ENCODE assay signal across 11 mouse cellular contexts in genomic region chr5:24262146-24262545, GRCm38 (mm10).
DNase-seq lines count a peak whose midpoint lies in the region; ATAC-seq and TF ChIP-seq lines count a peak whose summit lies in the region.
"Had no signal": no experiment of that assay in that cellular context is flagged by ENCODE, and none has a peak within 500 bp of the region (broad histone marks: within the 10 kb centered on the region; RNA-seq: fewer than 3 reads in every experiment).

No protein-coding gene starts in this region.

- TF ChIP-seq CTCF in intestine, postnatal 0 days (IDR thresholded peaks at IDR 0.05; ENCODE audit: low read depth): no peak

- H3K9ac ChIP-seq in intestine, embryonic 14.5 days (ENCODE audit: low read length): no peak overlapping the region
- no peak overlapping the region for H3K9ac ChIP-seq in intestine, postnatal 0 days (ENCODE audit: low read depth, low read length)
- H3K9ac ChIP-seq in limb, embryonic 12.5 days (replicated peaks): no peak overlapping the region
- H3K9ac ChIP-seq: embryonic facial prominence, embryonic 12.5 days; midbrain, embryonic 12.5 days had no signal

- H3K9me3 ChIP-seq in intestine, embryonic 14.5 days (ENCODE audit: control insufficient read depth, low read length): no peaks in the 10 kb centered on the region
- H3K9me3 ChIP-seq in intestine, postnatal 0 days (ENCODE audit: control insufficient read depth): no peaks in the 10 kb centered on the region
- H3K9me3 ChIP-seq in limb, embryonic 12.5 days: peaks cover 9% of the 10 kb centered on the region
- H3K9me3 ChIP-seq: midbrain, embryonic 12.5 days had no signal

- H3K27ac ChIP-seq in intestine, embryonic 14.5 days (ENCODE audit: low read depth): no peak overlapping the region
- H3K27ac ChIP-seq in intestine, postnatal 0 days (ENCODE audit: low read depth, low read length): no peak overlapping the region
- H3K27ac ChIP-seq in limb, embryonic 12.5 days: no peak overlapping the region
- H3K27ac ChIP-seq: embryonic facial prominence, embryonic 12.5 days; midbrain, embryonic 12.5 days had no signal

- H3K27me3 ChIP-seq in intestine, embryonic 14.5 days (replicated peaks; ENCODE audit: control insufficient read depth, insufficient read depth, low read length): no peaks in the 10 kb centered on the region
- H3K27me3 ChIP-seq in intestine, postnatal 0 days (replicated peaks; ENCODE audit: control insufficient read depth, insufficient read depth, low read length): no peaks in the 10 kb centered on the region
- H3K27me3 ChIP-seq in limb, embryonic 12.5 days: peaks cover 4% of the 10 kb centered on the region; the same call in 1 of the 2 replicates
- H3K27me3 ChIP-seq: embryonic facial prominence, embryonic 12.5 days; midbrain, embryonic 12.5 days had no signal

- 6% methylated on average over 11 of the region's 11 CpGs for WGBS in intestine, embryonic 14.5 days
- WGBS in intestine, postnatal 0 days: 10% methylated on average over 11 of the region's 11 CpGs
- 6% methylated on average over 11 of the region's 11 CpGs for WGBS in limb, embryonic 12.5 days

- peak overlapping the region; percentile 12; the same call in 1 of the 2 replicates for H3K4me2 ChIP-seq in intestine, embryonic 14.5 days (ENCODE audit: low read length)
- no peak overlapping the region for H3K4me2 ChIP-seq in intestine, postnatal 0 days (replicated peaks; ENCODE audit: low read depth)
- peak overlapping the region; percentile 13; the same call in 1 of the 2 replicates for H3K4me2 ChIP-seq in limb, embryonic 12.5 days
- H3K4me2 ChIP-seq: embryonic facial prominence, embryonic 12.5 days; midbrain, embryonic 12.5 days had no signal

- DNase-seq in intestine, embryonic 14.5 days (ENCODE audit: low spot score): no peak
- DNase-seq in urinary bladder, postnatal 25 days (ENCODE audit: low spot score): peak; percentile 26
- no peak for DNase-seq in urinary bladder, postnatal 10 days (ENCODE audit: low spot score)
- no peak for DNase-seq in gastrocnemius, postnatal 36 days
- no peak for DNase-seq in ovary, postnatal 14 days (ENCODE audit: low spot score)

- no peak for ATAC-seq in intestine, embryonic 14.5 days (replicated peaks; ENCODE audit: low FRiP score, low TSS enrichment, low read depth)
- ATAC-seq in intestine, postnatal 0 days: no peak
- no peak for ATAC-seq in limb, embryonic 12.5 days (ENCODE audit: insufficient number of reproducible peaks, insufficient read depth, low FRiP score, low TSS enrichment, low read depth)
- no peak for ATAC-seq in erythroid progenitor cell, adult 5-6 weeks (replicated peaks; ENCODE audit: low FRiP score, poor library complexity, severe bottlenecking)
- ATAC-seq: inflammation-experienced regulatory T-cells, adult 6 months had no signal

- no peak overlapping the region for H3K4me3 ChIP-seq in intestine, embryonic 14.5 days (ENCODE audit: low read depth, low read length)
- H3K4me3 ChIP-seq in intestine, postnatal 0 days (ENCODE audit: low read depth, low read length): no peak overlapping the region
- no peak overlapping the region for H3K4me3 ChIP-seq in limb, embryonic 12.5 days (replicated peaks)
- H3K4me3 ChIP-seq: embryonic facial prominence, embryonic 12.5 days; midbrain, embryonic 12.5 days had no signal

- H3K4me1 ChIP-seq in intestine, embryonic 14.5 days (replicated peaks; ENCODE audit: control insufficient read depth, insufficient read depth, low read length): peaks cover 10% of the 10 kb centered on the region
- H3K4me1 ChIP-seq in intestine, postnatal 0 days (replicated peaks; ENCODE audit: control insufficient read depth, insufficient read depth, low read length): peaks cover 4% of the 10 kb centered on the region; the same call in 1 of the 2 replicates
- peaks cover 13% of the 10 kb centered on the region for H3K4me1 ChIP-seq in limb, embryonic 12.5 days (replicated peaks)

- intact Hi-C loops in gastrocnemius, postnatal 36 days (cut with DNase I): no loop called here

- H3K36me3 ChIP-seq in intestine, embryonic 14.5 days (ENCODE audit: control insufficient read depth, insufficient read depth, low read length): no peaks in the 10 kb centered on the region
- no peaks in the 10 kb centered on the region for H3K36me3 ChIP-seq in intestine, postnatal 0 days (ENCODE audit: control insufficient read depth, insufficient read depth)
- H3K36me3 ChIP-seq in limb, embryonic 12.5 days: no peaks in the 10 kb centered on the region
- H3K36me3 ChIP-seq: embryonic facial prominence, embryonic 12.5 days; midbrain, embryonic 12.5 days had no signal
